ENCODE assay signal across 11 mouse cellular contexts in the genomic region with DNA sequence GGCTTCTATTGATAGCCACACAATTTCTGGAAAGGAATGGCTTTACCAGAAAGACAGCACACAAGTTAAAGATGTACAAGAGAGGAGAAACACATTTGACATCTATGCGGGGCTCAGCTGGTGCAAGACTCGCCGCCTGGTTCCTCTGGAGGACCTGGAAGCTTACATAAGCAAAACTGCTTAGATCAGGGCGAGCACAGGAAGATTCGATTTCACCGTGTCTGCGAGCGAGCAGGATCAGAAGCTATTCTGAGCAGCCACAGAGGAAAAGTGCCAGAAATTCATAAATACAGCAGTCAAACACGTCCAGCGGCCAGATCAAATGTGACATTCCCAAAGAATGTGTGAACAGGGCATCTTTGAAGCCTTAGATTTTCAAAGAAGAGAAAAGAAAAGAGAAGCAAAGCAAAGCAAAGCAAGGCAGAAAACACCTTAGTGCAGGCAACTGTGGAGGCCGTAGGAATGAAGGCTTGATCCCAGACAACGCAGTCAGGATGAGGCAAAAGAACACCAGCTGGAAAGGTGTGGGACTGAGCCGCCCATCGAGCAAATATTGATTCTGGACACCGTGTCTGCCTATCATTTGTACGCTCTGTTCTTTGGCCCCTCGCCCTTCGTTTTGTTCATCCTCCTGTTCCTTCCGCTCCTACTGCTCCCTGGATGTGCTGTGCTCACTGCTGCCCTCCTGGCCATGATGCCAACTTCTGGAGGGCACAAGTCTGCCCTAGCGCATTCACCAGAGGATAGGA. TPM values are rescaled to one million over a fixed set of nuclear protein-coding genes. Genes with fewer than 3 reads are reported as not detected.
DNase-seq lines count a peak whose midpoint lies in the region; ATAC-seq and TF ChIP-seq lines count a peak whose summit lies in the region.
"Had no signal": no experiment of that assay in that cellular context is flagged by ENCODE, and none has a peak within 500 bp of the region (broad histone marks: within the 10 kb centered on the region; RNA-seq: fewer than 3 reads in every experiment).

No protein-coding gene starts in this region.

- peak overlapping the region; percentile 26; the same call in 1 of the 2 replicates for H3K4me2 ChIP-seq in liver, postnatal 0 days (ENCODE audit: low read depth, low read length)
- H3K4me2 ChIP-seq in liver, embryonic 12.5 days = no peak overlapping the region
- no peak overlapping the region for H3K4me2 ChIP-seq in midbrain, embryonic 15.5 days

- no peaks in the 10 kb centered on the region for H3K27me3 ChIP-seq in liver, postnatal 0 days (ENCODE audit: insufficient read depth, low read length)
- H3K27me3 ChIP-seq in liver, embryonic 12.5 days (replicated peaks) = peaks cover 10% of the 10 kb centered on the region
- H3K27me3 ChIP-seq in midbrain, embryonic 15.5 days (replicated peaks) = no peaks in the 10 kb centered on the region

- no peaks in the 10 kb centered on the region for H3K36me3 ChIP-seq in liver, postnatal 0 days (replicated peaks; ENCODE audit: insufficient read depth, low read length)
- H3K36me3 ChIP-seq in liver, embryonic 12.5 days = no peaks in the 10 kb centered on the region
- no peaks in the 10 kb centered on the region for H3K36me3 ChIP-seq in midbrain, embryonic 15.5 days (replicated peaks)

- no peak overlapping the region for H3K4me3 ChIP-seq in liver, postnatal 0 days (ENCODE audit: low read depth, low read length)
- H3K4me3 ChIP-seq in liver, embryonic 12.5 days = no peak overlapping the region
- no peak overlapping the region for H3K4me3 ChIP-seq in midbrain, embryonic 15.5 days

- 60% methylated on average over 20 of the region's 20 CpGs for WGBS in liver, postnatal 0 days (ENCODE audit: insufficient replicate concordance)
- WGBS in liver, embryonic 12.5 days (ENCODE audit: insufficient replicate concordance) = 60% methylated on average over 20 of the region's 20 CpGs
- 59% methylated on average over 20 of the region's 20 CpGs for WGBS in midbrain, embryonic 15.5 days

- H3K9me3 ChIP-seq in liver, postnatal 0 days (ENCODE audit: low read length) = no peaks in the 10 kb centered on the region
- H3K9me3 ChIP-seq in liver, embryonic 12.5 days (replicated peaks) = no peaks in the 10 kb centered on the region
- no peaks in the 10 kb centered on the region for H3K9me3 ChIP-seq in midbrain, embryonic 15.5 days

- peak; percentile 93 for DNase-seq in heart, adult 11 months
- DNase-seq in heart, adult 8-10 months (ENCODE audit: low spot score) = no peak
- peak; percentile 49 for DNase-seq in liver, postnatal 0 days
- DNase-seq in cerebellum, adult 9-11 months = peak; percentile 68
- no peak for DNase-seq in thymus, postnatal 10 days (ENCODE audit: low spot score in 2 of 2)
- no peak for DNase-seq in kidney, postnatal 25 days
- DNase-seq: kidney, postnatal 4 days; lung, adult 2 months; thymus, postnatal 4 days had no signal

- H3K9ac ChIP-seq in liver, postnatal 0 days (replicated peaks) = no peak overlapping the region
- H3K9ac ChIP-seq in liver, embryonic 12.5 days = no peak overlapping the region
- no peak overlapping the region for H3K9ac ChIP-seq in midbrain, embryonic 15.5 days

- H3K4me1 ChIP-seq in liver, postnatal 0 days (ENCODE audit: insufficient read depth) = no peaks in the 10 kb centered on the region
- H3K4me1 ChIP-seq in liver, embryonic 12.5 days = no peaks in the 10 kb centered on the region
- H3K4me1 ChIP-seq in midbrain, embryonic 15.5 days = 0 out of 2 replicates have a peak, but pooled peaks cover 9% of the 10 kb centered on the region

- 0 out of 2 replicates have a peak, but pooled peaks have one; percentile 4 for TF ChIP-seq CTCF in liver, postnatal 0 days (IDR thresholded peaks at IDR 0.05; ENCODE audit: low read depth)

- no peak overlapping the region for H3K27ac ChIP-seq in liver, postnatal 0 days (ENCODE audit: low read depth)
- no peak overlapping the region for H3K27ac ChIP-seq in liver, embryonic 12.5 days
- H3K27ac ChIP-seq in midbrain, embryonic 15.5 days = peak overlapping the region; percentile 45

- ATAC-seq in liver, postnatal 0 days = peak; percentile 65; the same call in 1 of the 2 replicates
- ATAC-seq in liver, embryonic 12.5 days = no peak
- peak; percentile 74 for ATAC-seq in midbrain, embryonic 15.5 days (replicated peaks)

- TF ChIP-seq EP300 in liver, postnatal 0 days (IDR thresholded peaks at IDR 0.05; ENCODE audit: low read depth) = no peak

RNA-seq across cellular contexts. Expression of gene Crb2, which starts 34.1 kb away (rescaled TPM):
- 1 to 10 TPM in 1 of 4 experiments, under 1 TPM in 3; 0.41 to 1.1 (median 0.77) TPM for total RNA-seq in heart, adult 8-10 months (2022)
- 0.16 and 0.19 TPM in 2 replicates for polyA plus RNA-seq in liver, postnatal 0 days (2015; fragmentation: Nextera tagmentation; extraction: Ambion mirVana)
- polyA plus RNA-seq in liver, embryonic 12.5 days (2016; fragmentation: Nextera tagmentation; extraction: Ambion mirVana) = 1.5 and 1.6 TPM in 2 replicates
- polyA plus RNA-seq in midbrain, embryonic 15.5 days (2015; fragmentation: Nextera tagmentation; extraction: Ambion mirVana) = 5.6 and 6.4 TPM in 2 replicates

RNA-seq across cellular contexts. Expression of gene Strbp, which starts 38.3 kb away (rescaled TPM):
- 10 to 100 TPM; 11.5 to 21.8 (median 16.1) TPM for total RNA-seq in heart, adult 8-10 months (2022)
- polyA plus RNA-seq in liver, postnatal 0 days (2015; fragmentation: Nextera tagmentation; extraction: Ambion mirVana) = 14.6 and 15.7 TPM in 2 replicates
- polyA plus RNA-seq in liver, embryonic 12.5 days (2016; fragmentation: Nextera tagmentation; extraction: Ambion mirVana) = 24.1 and 24.3 TPM in 2 replicates
- 105 and 113 TPM in 2 replicates for polyA plus RNA-seq in midbrain, embryonic 15.5 days (2015; fragmentation: Nextera tagmentation; extraction: Ambion mirVana)

Comparison
In these comparisons a context has a peak if more than half of its experiments do, and no peak if none do; other contexts are left out.
1. DNase-seq: peak in heart, adult 11 months (single experiment), liver, postnatal 0 days (single experiment) and cerebellum, adult 9-11 months (single experiment); none in heart, adult 8-10 months (single experiment), thymus, postnatal 10 days (0 of 2) and kidney, postnatal 25 days (0 of 2).